Mouse (Mus musculus) embryo, embryonic 10 days (tissue): ENCODE measurements around the gene Psmg1.
A peak's percentile ranks its signal among the peaks of the same experiment; 100 is the strongest.

Experiments used
- DNase-seq: peaks from one replicate; pipeline ENCODE4 v3.0.0-alpha.2; 2015; ENCODE audit warnings: low spot score

Gene Psmg1

GRCm38 (mm10) chr16:95958080-95958479 lies 32.7 kb downstream of the Psmg1 start:
- no peak for DNase-seq

GRCm38 (mm10) chr16:95956618-95957017 lies 34.1 kb downstream of the Psmg1 start:
- peak; percentile 48 for DNase-seq

- DNase-seq, result no peak
Measured at GRCm38 (mm10) chr16:95955716-95956346, 34.9 kb downstream of the Psmg1 start.

DNA sequence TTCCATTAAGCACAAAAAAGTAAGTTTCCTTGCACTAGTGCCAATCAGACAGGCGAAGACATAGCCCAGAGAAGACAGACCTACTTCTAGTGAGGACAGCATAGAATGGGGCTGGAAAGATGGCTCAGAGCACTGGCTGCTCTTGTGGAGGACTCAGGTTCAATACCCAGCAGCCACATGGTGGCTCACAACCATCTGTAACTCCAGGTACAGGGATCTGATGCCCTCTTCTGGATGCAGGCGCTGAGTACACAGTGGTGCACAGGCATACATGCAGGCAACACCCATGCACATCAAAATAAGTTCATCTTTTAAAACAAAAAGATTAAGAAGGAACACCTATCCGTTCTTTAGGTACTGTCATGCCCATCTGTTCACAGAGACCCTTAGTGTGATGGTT lies 36.4 kb downstream of the Psmg1 start:
- no peak for DNase-seq

DNA sequence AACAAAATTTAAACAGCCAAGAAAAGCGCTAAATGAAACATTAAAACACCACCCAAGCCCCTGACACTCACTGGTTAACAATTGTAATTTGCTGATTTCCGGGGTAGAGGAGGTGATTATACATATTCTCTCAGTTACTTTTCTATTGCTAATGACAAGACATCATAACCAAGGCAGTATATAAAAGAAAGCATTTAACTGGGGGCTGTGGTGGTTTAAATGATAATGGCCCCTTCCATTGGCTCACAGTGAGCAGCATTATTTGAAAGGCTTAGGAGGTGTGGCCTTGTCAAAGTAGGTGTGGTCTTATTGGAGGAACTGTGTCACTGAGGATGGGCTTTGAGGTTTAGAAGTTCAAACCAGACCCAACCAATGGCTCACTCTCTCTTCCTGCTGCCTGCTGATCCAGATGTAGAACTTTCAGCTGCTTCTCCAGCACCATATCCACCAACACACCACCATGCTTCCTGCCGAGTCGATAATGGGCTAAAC lies 37.6 kb downstream of the Psmg1 start:
- DNase-seq, result no peak

DNA sequence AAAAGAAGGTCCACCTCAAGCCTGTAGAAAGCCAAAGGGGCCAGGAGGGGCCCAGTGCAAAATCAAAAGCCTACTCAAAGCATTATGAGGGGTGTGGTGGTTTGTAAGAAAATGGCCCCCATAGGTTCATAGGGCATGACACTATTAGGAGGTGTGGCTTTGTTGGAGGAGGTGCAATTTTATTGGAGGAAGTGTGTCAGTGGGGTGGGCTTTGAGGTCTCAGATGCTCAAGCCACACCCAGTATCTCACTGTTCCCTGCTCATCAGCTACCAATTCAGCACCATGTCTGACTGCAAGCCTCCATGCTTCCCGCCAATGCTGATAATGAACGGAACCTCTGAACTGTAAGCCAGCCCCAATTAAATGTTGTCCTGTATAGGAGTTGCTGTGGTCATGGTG lies 39.3 kb downstream of the Psmg1 start:
- DNase-seq, result no peak

DNA sequence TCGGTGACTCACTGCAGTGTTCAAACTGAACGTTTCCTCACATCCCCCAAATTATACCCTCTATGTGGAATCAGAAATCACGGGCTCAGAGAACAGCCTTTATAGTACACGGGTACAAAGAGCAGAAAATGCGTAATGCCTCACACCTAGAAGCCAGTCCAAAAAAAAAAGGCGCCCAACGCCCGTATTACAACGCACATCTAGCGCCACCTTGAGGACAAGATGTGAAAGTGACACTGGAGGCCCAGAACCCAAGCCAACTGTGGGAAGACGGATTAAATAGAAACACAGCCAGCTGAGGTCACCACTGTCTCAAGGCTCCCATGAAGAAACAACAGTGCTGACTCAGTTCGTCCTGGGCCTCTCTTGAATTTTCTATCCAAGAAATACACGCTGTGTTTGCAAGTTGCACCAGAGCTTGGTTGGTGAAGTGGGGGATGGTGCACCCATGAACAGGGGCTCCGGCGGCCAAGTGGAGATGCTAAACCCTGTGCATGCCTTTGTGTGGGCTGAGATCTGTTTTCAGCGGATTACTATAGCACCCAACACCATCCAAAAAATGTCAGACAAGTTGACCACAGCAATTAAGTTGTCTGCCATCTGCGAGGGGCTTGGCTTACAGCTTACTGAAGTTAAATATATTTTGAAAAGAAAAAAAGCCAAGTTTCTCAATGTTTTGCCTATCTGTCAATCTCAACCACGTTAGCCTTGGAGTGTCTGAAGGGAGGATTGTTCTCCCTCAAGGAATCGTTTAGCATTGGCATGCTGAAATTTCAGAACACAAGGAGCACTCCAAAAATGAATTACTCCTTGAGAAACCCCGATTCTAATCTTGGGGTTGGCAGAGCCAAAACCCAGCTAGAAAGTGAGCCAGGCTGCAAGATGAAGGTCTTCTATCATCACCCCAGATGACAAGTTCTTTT lies 45.1 kb downstream of the Psmg1 start:
- DNase-seq, result peak; percentile 92

DNA sequence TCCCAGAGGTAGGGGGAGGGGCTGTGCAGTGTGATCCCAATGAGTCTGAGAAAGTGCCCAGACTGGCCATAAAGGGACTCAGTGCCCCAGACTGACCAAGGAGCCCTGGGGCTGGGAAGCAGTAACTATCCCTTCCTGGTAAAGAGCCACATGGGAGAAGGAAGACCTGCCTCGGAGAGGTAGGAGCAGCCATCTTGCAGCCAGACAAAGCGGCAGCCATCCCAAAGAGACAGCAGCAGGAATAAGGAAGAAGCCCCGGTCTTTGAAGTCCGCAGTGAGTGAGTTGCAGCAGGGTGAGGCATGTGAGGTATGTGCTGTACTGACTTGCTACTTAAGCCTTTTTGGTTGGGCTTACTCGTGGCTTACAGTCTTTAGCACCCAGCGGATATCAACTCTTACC lies 47.6 kb downstream of the Psmg1 start:
- no peak for DNase-seq

GRCm38 (mm10) chr16:95941575-95941974 lies 49.2 kb downstream of the Psmg1 start:
- no peak for DNase-seq

- DNase-seq, result peak; percentile 69
Measured at GRCm38 (mm10) chr16:95935495-95935961, 55.2 kb downstream of the Psmg1 start.

DNA sequence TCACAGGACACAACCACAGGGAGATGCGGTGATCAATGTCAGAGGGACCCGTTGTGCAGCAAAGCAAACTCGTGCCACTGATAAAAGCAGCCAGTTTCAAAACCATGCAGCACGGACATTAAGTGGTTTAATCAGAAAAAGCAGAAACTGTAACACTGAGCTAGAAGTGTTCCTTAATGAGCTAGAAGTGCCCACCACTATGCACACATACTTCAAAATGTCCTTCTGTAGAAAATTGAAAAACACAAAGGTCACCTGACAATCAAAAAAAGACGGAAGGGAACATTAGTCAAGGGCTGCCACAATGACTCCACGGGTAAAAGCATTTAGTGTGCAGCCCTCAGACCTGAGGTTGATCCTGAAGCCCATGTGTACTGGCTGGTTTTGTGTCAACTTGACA lies 57.9 kb downstream of the Psmg1 start:
- DNase-seq, result no peak

GRCm38 (mm10) chr16:95931509-95931908 lies 59.3 kb downstream of the Psmg1 start:
- DNase-seq, result no peak
